Mouse (Mus musculus) myocyte (in vitro differentiated cells): ENCODE results near the gene Zfp607b.
A peak's percentile ranks its signal among the peaks of the same experiment; 100 is the strongest.

ENCODE experiments used
- CEBPB ChIP-seq: IDR thresholded peaks from 2 replicates; pipeline ENCODE4 v1.6.1; 2011; ENCODE audit warnings: mild to moderate bottlenecking, moderate library complexity; ENCODE audit not compliant: poor library complexity, insufficient read depth, severe bottlenecking
- MYOG ChIP-seq, 3 experiments: IDR thresholded peaks; one replicate each; pipeline ENCODE4 v1.6.1; 2011; ENCODE audit warnings: control low read depth in 2 of 3, low read depth in 2 of 3, mild to moderate bottlenecking in 2 of 3; ENCODE audit not compliant: insufficient read length in 2 of 3, control insufficient read depth in 1 of 3, insufficient read depth in 1 of 3
- POLR2A ChIP-seq: IDR thresholded peaks from one replicate; pipeline ENCODE4 v1.6.1; 2011; ENCODE audit warnings: low read depth, mild to moderate bottlenecking, control low read depth, moderate library complexity; ENCODE audit not compliant: insufficient read length
- POLR2AphosphoS2 ChIP-seq: IDR thresholded peaks from one replicate; pipeline ENCODE4 v1.6.1; 2011; ENCODE audit warnings: low read depth, control low read depth; ENCODE audit not compliant: insufficient read length
- SRF ChIP-seq: IDR thresholded peaks from one replicate; pipeline ENCODE4 v1.6.1; 2011; ENCODE audit warnings: low read depth; ENCODE audit not compliant: control insufficient read depth, insufficient read length
- TCF12 ChIP-seq: IDR thresholded peaks from one replicate; pipeline ENCODE4 v1.6.1; 2011; ENCODE audit warnings: mild to moderate bottlenecking, control low read depth; ENCODE audit not compliant: poor library complexity, insufficient read depth, severe bottlenecking
- USF1 ChIP-seq: IDR thresholded peaks from one replicate; pipeline ENCODE4 v1.6.1; 2011; ENCODE audit warnings: low read depth, mild to moderate bottlenecking, control low read depth, moderate library complexity

- TF ChIP-seq POLR2A (peak; percentile 69), TCF12 (no peak), POLR2AphosphoS2 (peak; percentile 71), USF1 (no peak), CEBPB (no peak), MYOG (IDR thresholded peaks at IDR 0.05; ENCODE audit: control insufficient read depth in 1 of 3, insufficient read depth in 1 of 3, insufficient read length in 2 of 3, low read depth in 2 of 3) (no peak), SRF (peak; percentile 8)
Observed at GRCm38 (mm10) chr7:27731281-27731883, 42.2 kb downstream of the Zfp607b start, which contains the start of gene Zfp60.
